20 mouse cellular contexts compared by ENCODE assay signal in genomic region chr1:61236511-61236910, GRCm38 (mm10).
DNase-seq lines count a peak whose midpoint lies in the region; ATAC-seq and TF ChIP-seq lines count a peak whose summit lies in the region.
"Had no signal": no experiment of that assay in that cellular context is flagged by ENCODE, and none has a peak within 500 bp of the region (broad histone marks: within the 10 kb centered on the region; RNA-seq: fewer than 3 reads in every experiment).

No protein-coding gene starts in this region.

- no peak overlapping the region for H3K4me2 ChIP-seq in forebrain, embryonic 14.5 days (ENCODE audit: low read length)
- H3K4me2 ChIP-seq in forebrain, embryonic 13.5 days, result no peak overlapping the region
- H3K4me2 ChIP-seq in heart, embryonic 11.5 days, result no peak overlapping the region
- no peak overlapping the region for H3K4me2 ChIP-seq in midbrain, embryonic 14.5 days (ENCODE audit: low read length)
- H3K4me2 ChIP-seq in midbrain, embryonic 13.5 days (replicated peaks), result no peak overlapping the region
- H3K4me2 ChIP-seq: embryonic facial prominence, embryonic 12.5 days; forebrain, embryonic 12.5 days had no signal

- no peak overlapping the region for H3K9ac ChIP-seq in forebrain, embryonic 14.5 days (ENCODE audit: low read length)
- no peak overlapping the region for H3K9ac ChIP-seq in forebrain, embryonic 13.5 days
- H3K9ac ChIP-seq in heart, embryonic 11.5 days (ENCODE audit: low read depth, low read length), result no peak overlapping the region
- no peak overlapping the region for H3K9ac ChIP-seq in midbrain, embryonic 14.5 days (replicated peaks; ENCODE audit: low read length)
- no peak overlapping the region for H3K9ac ChIP-seq in midbrain, embryonic 13.5 days (replicated peaks)
- H3K9ac ChIP-seq: embryonic facial prominence, embryonic 12.5 days; forebrain, embryonic 12.5 days had no signal

- no peaks in the 10 kb centered on the region for H3K9me3 ChIP-seq in forebrain, embryonic 14.5 days (replicated peaks; ENCODE audit: control insufficient read depth, low read length)
- H3K9me3 ChIP-seq in forebrain, embryonic 13.5 days (replicated peaks), result no peaks in the 10 kb centered on the region
- no peaks in the 10 kb centered on the region for H3K9me3 ChIP-seq in heart, embryonic 11.5 days (replicated peaks; ENCODE audit: control insufficient read depth, low read length)
- no peaks in the 10 kb centered on the region for H3K9me3 ChIP-seq in midbrain, embryonic 14.5 days (ENCODE audit: control insufficient read depth, low read length)
- H3K9me3 ChIP-seq in midbrain, embryonic 13.5 days, result no peaks in the 10 kb centered on the region
- H3K9me3 ChIP-seq: embryonic facial prominence, embryonic 10.5 days; embryonic facial prominence, embryonic 12.5 days; forebrain, embryonic 12.5 days had no signal

- TF ChIP-seq POLR2A in brain, embryonic 14.5 days (IDR thresholded peaks at IDR 0.05; ENCODE audit: borderline replicate concordance, extremely low read depth, insufficient read depth, insufficient read length, poor library complexity, severe bottlenecking), result no peak

- peaks cover 9% of the 10 kb centered on the region for H3K4me1 ChIP-seq in forebrain, embryonic 14.5 days (ENCODE audit: control insufficient read depth, insufficient read depth, low read length)
- H3K4me1 ChIP-seq in forebrain, embryonic 13.5 days, result peaks cover 8% of the 10 kb centered on the region
- peaks cover 5% of the 10 kb centered on the region; the same call in 1 of the 2 replicates for H3K4me1 ChIP-seq in heart, embryonic 11.5 days (ENCODE audit: control insufficient read depth, insufficient read depth, low read length)
- peaks cover 7% of the 10 kb centered on the region for H3K4me1 ChIP-seq in midbrain, embryonic 14.5 days (ENCODE audit: control insufficient read depth, insufficient read depth, low read length)
- H3K4me1 ChIP-seq in midbrain, embryonic 13.5 days (replicated peaks), result peaks cover 14% of the 10 kb centered on the region

- no peak overlapping the region for H3K4me3 ChIP-seq in forebrain, embryonic 14.5 days (ENCODE audit: low read depth, low read length)
- no peak overlapping the region for H3K4me3 ChIP-seq in forebrain, embryonic 13.5 days
- no peak overlapping the region for H3K4me3 ChIP-seq in heart, embryonic 11.5 days (ENCODE audit: low read depth, low read length)
- H3K4me3 ChIP-seq in midbrain, embryonic 14.5 days (replicated peaks; ENCODE audit: low read depth, low read length), result no peak overlapping the region
- H3K4me3 ChIP-seq in midbrain, embryonic 13.5 days (replicated peaks), result no peak overlapping the region
- H3K4me3 ChIP-seq: embryonic facial prominence, embryonic 10.5 days; embryonic facial prominence, embryonic 12.5 days; forebrain, embryonic 12.5 days had no signal

- no peak for TF ChIP-seq CTCF in brain, embryonic 14.5 days (IDR thresholded peaks at IDR 0.05; ENCODE audit: borderline replicate concordance, extremely low read depth, insufficient read depth, insufficient read length)

- 33% methylated on average over 2 of the region's 2 CpGs for WGBS in forebrain, embryonic 14.5 days
- 59% methylated on average over 2 of the region's 2 CpGs for WGBS in forebrain, embryonic 13.5 days
- WGBS in heart, embryonic 11.5 days (ENCODE audit: insufficient replicate concordance), result 69% methylated on average over 2 of the region's 2 CpGs
- 81% methylated on average over 2 of the region's 2 CpGs for WGBS in midbrain, embryonic 14.5 days
- WGBS in midbrain, embryonic 13.5 days, result 88% methylated on average over 2 of the region's 2 CpGs

- no peak overlapping the region for H3K27ac ChIP-seq in forebrain, embryonic 14.5 days (ENCODE audit: low read depth, low read length)
- no peak overlapping the region for H3K27ac ChIP-seq in forebrain, embryonic 13.5 days
- no peak overlapping the region for H3K27ac ChIP-seq in heart, embryonic 11.5 days (ENCODE audit: low read depth, low read length)
- no peak overlapping the region for H3K27ac ChIP-seq in midbrain, embryonic 14.5 days (replicated peaks; ENCODE audit: low read depth, low read length)
- no peak overlapping the region for H3K27ac ChIP-seq in midbrain, embryonic 13.5 days
- H3K27ac ChIP-seq: embryonic facial prominence, embryonic 10.5 days; embryonic facial prominence, embryonic 12.5 days; forebrain, embryonic 12.5 days had no signal

- DNase-seq in forebrain, embryonic 14.5 days (ENCODE audit: low spot score), result peak; percentile 71
- DNase-seq in heart, adult 11 months, result peak; percentile 45
- DNase-seq in midbrain, embryonic 14.5 days, result peak; percentile 12
- DNase-seq in brain, embryonic 14.5 days (ENCODE audit: low read depth), result peak; percentile 78
- DNase-seq in yolk sac, embryonic 10.5 days (ENCODE audit: low spot score), result no peak
- DNase-seq: adrenal gland, adult 2 months; adrenal gland, postnatal 10 days; adrenal gland, postnatal 25 days; cerebellum, adult 11 months; cerebellum, adult 18-20 months; cerebellum, adult 8-10 months; cerebellum, adult 9-11 months; cerebellum, postnatal 25 days had no signal

- no peaks in the 10 kb centered on the region for H3K36me3 ChIP-seq in forebrain, embryonic 14.5 days (ENCODE audit: control insufficient read depth, insufficient read depth, low read length)
- H3K36me3 ChIP-seq in forebrain, embryonic 13.5 days (ENCODE audit: poor library complexity, severe bottlenecking), result no peaks in the 10 kb centered on the region
- no peaks in the 10 kb centered on the region for H3K36me3 ChIP-seq in heart, embryonic 11.5 days (ENCODE audit: control insufficient read depth, insufficient read depth, low read length)
- H3K36me3 ChIP-seq in midbrain, embryonic 14.5 days (ENCODE audit: control insufficient read depth, insufficient read depth, low read length), result no peaks in the 10 kb centered on the region
- no peaks in the 10 kb centered on the region for H3K36me3 ChIP-seq in midbrain, embryonic 13.5 days
- H3K36me3 ChIP-seq: embryonic facial prominence, embryonic 10.5 days; embryonic facial prominence, embryonic 12.5 days; forebrain, embryonic 12.5 days had no signal

- no peaks in the 10 kb centered on the region for H3K27me3 ChIP-seq in forebrain, embryonic 14.5 days (replicated peaks; ENCODE audit: control insufficient read depth, insufficient read depth, low read length)
- 0 out of 2 replicates have a peak, but pooled peaks cover 3% of the 10 kb centered on the region for H3K27me3 ChIP-seq in forebrain, embryonic 13.5 days
- H3K27me3 ChIP-seq in heart, embryonic 11.5 days (ENCODE audit: control insufficient read depth, insufficient read depth, low read length), result no peaks in the 10 kb centered on the region
- H3K27me3 ChIP-seq in midbrain, embryonic 14.5 days (ENCODE audit: control insufficient read depth, insufficient read depth, low read length), result no peaks in the 10 kb centered on the region
- no peaks in the 10 kb centered on the region for H3K27me3 ChIP-seq in midbrain, embryonic 13.5 days
- H3K27me3 ChIP-seq: embryonic facial prominence, embryonic 12.5 days; forebrain, embryonic 12.5 days had no signal

- peak; percentile 46; the same call in 1 of the 2 replicates for ATAC-seq in forebrain, embryonic 14.5 days
- ATAC-seq in forebrain, embryonic 13.5 days, result no peak
- no peak for ATAC-seq in heart, embryonic 11.5 days (replicated peaks; ENCODE audit: insufficient number of reproducible peaks, low FRiP score, low TSS enrichment)
- ATAC-seq in midbrain, embryonic 14.5 days (ENCODE audit: low FRiP score, low TSS enrichment), result no peak
- no peak for ATAC-seq in midbrain, embryonic 13.5 days
- ATAC-seq: forebrain, embryonic 16.5 days had no signal
